Mouse (Mus musculus) lung, postnatal 14 days (tissue): ENCODE results near the gene Dpp6.

Source experiments
- DNase-seq: peaks from one replicate; pipeline ENCODE4 v3.0.0; 2021

Gene Dpp6

DNA sequence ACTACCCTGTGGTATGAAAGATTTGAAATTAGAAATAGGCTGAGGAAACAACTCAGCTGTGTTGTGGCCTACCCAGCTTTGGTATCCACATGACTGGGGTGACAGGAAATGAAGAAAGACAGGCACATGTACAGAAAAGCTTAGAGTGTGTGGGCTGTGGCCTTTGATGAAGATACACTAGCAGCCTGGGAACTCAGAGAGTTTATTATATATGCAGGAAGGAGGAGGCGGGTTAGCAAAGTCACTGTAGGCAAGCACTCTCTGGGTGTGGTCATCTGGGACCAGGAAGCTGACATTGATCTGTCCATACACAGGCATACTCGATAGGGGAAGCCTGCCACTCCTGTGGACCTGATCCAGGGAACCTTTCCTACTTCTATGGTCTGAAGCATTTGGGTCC, 487.1 kb downstream of the Dpp6 start:
- no peak for DNase-seq

DNA sequence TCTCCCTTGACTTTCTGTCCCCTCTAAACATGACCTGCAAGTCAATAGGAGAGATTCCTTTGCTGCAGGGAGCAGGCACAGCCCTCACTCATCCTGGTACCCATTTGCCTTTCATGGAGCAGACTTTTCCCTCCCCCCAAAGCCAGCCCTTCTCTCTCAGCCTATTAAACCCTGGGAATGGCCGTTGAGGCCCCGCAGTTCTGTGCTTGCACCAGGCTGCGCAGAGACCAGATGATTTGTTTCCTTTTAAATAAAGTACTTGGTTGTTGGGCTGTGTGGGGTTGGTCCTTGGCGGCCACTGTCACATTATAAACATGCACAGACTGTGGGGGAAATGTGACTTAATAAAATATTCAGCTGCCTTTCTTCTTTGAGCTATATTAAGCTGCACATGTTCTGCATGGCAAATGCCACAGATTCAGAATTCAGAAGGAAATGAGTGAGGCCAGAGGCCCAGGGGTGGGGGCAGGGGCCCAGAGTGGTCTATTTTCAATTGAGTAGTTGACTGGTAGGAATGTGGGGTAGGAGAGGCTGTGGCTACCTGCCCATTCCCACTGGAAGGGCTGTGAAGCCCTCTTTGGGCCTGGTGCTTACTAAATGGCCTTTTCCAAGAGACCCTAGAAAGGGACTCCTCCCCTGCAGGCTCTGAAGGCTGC, 489.6 kb downstream of the Dpp6 start:
- no peak for DNase-seq

DNA sequence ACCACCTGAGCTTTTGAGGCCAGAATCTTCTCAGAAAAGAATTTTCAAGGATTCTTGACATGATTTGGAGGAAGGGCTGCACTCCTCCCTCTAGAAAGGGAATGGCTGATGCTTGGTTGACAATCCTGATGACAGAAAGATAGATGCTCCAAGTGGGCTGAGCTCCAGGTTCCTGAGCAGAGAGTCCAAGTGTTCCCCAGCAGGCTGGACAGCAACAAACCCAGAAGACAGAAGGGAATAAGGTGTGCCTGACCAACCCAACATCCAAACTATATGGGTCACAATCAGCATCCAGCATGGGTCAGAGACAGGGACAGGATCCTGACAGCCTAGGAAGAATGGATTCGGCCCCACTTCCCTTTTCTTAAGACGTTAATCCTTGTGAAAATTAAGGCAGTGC, 493.2 kb downstream of the Dpp6 start:
- no peak for DNase-seq

DNA sequence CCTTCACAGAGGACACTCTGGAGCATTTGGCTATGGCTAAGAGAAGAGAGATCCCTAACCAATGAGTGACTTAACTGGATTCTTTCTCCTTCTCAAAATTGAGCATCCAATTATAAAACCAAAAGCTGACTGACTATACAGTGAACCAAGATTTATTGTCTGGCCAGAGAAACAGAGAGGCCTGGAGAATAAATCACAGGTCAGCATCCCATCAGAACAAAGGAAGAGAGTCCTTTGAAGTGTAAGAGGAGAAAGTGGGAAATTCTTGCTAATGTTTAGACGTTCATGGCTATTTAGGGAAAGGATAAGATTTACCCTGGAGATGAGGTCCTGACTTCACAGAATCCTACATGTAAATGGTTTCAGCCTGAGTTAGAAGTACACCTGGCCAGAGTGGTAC, 499.7 kb downstream of the Dpp6 start:
- DNase-seq, result no peak

DNA sequence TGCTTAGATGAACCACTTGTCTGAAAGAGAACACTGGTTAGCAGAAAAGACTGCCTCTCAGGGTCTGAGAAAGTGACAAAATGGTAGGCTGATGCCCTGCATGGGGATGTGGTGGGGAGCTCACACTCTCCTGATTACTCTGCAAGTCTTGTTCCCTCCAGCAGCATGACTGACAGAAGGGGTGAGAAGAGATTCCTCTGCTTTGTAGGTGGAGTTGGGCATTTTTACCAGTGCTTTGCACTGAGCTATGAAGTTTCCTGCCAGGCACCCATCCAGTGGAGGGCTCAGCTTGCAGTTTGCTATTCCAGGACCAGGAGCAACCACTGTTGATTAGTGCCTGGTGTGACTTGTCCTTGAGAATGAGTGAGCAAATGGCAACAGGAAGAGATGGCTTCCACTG, 500.3 kb downstream of the Dpp6 start:
- DNase-seq, result no peak

DNA sequence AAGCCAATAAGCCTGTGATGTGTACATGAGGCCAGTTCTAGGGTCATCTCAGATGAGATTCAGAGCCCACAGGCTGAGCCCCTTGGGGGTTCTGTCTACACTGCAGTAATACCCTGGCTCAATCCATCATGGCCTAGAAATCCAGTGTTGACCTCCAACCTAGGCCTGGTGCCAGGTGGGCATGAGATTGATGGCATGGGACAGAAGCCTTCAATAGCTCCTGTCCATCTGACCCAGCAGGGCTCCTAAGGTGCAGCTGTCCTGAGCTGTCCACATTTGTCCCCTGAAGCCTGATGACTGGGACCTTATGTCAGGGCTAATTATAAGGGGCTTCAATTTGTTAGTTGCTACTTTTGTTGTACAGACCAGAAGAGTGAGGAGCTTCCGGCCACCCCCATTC, 500.8 kb downstream of the Dpp6 start:
- no peak for DNase-seq

DNA sequence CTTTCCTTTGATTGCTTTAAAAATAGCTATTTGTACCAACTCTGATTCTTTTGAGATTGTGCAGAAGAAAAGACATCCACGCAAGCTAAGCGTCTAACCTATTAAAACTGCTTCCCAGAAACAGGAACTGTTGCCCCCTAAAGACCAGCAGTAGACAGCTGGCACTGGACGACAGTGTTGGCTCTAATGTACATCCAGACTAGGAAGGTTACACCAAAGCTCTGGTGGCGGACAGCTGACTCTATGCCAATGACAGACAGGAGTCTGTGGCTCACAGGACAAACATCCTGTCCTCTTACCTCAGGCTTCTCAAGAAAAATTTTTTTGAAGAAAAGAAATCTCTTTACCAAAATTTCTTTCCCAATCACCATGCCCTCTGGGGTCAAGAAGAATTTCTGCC, 502.7 kb downstream of the Dpp6 start:
- DNase-seq, result no peak

DNA sequence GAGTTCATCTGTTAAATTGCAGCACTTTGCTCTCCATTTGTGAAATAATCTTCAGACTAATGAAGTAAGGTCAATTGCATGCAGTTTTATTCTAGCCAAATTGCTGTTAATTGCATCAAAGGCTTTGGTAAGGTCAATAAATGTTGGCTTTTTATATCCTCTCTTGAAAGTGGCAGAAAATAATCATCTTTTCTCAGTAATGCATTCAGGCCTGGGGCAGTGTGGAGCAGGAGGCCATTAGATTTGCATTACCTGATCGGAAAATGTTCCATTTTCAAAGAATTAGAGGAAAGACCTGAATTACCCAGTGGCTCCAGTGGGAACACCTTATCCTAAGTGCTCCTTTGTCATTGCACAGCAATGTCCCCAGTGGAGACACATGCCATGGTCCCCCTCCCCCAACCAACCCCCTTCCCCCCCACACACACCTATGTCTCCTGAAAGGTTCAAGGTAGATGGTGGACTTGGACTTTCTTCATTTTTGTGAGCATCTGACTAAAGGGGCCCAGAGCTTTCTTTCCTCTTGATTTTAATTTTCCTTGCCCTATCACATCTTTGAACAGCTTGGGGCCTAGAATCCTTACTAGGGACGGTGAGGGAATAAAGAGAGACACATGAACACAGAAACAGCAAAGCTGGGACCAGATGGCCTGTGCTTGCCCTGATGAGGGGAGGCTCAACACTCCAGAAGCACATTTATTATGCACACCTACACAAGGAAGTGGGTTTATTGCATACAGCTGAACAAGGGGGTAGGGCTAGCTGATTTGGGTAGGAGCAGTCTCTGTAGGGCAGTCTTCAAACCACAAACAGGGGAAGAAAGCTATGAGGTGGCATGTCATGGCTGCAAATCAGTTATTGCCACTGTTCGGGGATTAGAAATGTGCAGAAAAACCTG, 506.1 kb downstream of the Dpp6 start:
- DNase-seq, result no peak

DNA sequence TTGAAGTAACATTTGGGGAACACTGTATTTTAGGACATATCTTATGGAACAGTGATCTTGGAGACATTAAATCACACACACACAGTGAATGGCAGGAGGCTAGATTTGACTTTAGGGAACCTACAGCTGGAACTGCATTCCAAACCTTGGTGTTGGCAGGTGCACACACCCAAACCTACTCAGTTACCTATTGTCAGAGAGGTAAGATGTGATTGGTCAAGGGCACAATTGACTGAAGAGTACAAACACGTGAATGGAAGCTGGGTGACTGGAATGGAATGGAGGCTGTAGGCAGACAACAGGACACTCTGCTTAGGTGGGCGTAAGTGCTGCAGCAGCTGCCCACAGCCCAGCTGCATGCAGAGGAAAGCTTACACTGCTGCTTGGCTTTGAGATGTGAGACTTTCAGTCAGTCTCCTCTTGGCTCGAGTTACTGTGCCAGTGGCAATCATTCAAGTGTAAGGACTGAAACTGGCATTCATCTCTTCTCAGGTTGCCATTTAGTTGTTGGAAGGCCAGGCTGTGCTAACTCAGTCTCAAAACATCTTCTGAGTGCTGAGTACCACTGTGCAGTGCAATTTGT, 507.4 kb downstream of the Dpp6 start:
- DNase-seq, result no peak

DNA sequence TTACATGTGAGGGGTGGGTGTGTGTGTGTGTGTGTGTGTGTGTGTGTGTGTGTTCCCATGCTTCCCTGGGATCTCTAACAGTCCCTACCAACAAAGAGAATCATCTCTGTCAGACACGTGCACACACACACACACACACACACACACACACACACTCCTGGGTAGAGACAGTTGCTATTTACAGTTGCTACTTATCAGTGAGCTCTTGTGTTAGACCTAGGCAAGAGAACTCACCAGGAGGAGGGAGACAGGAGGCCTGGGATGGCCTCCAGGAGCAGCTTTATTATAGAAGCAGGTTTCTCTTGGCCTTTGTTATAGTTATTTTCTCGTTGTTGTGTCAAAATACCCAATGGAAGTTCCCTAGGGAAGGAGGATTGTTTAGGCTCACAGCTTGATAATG, 519.7 kb downstream of the Dpp6 start:
- no peak for DNase-seq

DNA sequence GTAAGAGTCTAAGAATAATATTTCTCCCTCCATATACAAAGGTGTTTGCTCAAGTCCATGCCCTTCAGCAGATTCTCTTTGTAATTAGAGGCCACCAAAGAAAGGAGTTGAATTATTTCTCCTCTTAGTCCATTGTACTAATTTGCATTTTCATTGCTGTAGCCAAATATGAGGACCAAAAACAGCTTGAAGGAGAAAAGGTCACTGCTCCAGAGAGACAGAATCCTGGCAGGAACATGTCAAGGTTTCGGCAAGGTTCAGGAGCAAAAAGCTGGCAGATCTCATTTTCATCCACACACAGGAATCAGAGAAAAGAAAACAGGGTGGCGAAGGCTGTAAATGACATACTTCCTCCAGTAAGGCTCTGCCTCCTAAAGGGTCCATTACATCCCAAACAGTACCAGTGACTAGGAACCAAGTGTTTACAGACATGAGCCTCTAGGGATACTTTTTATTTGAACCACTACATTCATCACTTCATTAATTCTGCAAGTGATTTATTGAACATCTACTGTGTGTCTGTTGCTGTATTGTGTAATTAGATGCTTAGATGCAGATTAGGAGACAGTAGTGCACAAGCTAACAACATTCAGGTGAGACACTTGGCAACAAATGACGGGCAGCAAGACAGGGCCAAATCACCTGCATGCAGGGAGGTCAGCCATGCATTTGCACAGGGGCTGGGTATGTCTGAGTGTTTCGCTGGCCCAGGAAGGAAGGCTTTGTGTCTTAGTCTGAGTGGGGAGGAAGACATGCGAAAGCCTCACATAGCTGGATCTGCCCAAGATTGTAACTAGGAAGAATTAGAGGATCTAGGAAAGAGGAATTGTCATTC, 522.4 kb downstream of the Dpp6 start:
- DNase-seq, result no peak

DNA sequence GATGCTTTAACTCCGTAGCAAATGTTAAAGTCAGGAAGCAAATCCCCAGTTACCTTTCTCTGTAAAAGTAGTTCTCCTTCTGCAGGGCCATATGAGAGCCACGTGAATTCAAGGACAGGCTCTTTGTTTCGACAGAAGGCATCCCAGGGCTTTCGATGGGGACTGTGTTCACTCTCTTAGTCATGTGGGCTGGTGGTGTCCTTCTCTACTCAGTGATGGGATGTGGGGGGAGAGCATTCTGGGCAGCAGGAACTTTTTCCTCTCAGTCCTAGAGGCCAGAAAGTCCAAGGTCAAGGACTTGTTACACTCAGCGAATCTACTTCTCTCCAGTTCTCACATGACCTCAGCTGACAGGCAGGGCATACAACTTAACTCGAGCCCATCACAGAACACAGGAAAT, 525.3 kb downstream of the Dpp6 start:
- no peak for DNase-seq

DNA sequence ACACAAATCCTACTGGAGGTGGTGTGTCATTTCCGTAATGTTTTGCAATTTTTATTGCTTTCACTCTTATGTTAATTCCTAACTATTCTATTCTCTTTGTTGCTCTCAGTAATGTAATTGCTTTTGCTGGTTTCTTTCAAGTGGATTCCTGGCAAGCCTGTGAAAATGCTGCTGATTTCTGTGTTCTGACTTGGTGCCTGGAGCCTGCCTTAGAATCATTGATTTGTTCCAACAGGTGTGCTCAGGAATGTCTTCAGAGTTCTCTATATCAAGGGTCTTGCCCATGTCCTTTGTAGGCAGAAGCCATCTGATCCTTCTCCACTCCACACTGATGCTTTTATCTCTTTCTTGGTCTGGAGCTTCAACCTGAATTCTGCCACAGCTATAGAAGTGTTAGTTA, 526.6 kb downstream of the Dpp6 start:
- DNase-seq, result no peak

DNA sequence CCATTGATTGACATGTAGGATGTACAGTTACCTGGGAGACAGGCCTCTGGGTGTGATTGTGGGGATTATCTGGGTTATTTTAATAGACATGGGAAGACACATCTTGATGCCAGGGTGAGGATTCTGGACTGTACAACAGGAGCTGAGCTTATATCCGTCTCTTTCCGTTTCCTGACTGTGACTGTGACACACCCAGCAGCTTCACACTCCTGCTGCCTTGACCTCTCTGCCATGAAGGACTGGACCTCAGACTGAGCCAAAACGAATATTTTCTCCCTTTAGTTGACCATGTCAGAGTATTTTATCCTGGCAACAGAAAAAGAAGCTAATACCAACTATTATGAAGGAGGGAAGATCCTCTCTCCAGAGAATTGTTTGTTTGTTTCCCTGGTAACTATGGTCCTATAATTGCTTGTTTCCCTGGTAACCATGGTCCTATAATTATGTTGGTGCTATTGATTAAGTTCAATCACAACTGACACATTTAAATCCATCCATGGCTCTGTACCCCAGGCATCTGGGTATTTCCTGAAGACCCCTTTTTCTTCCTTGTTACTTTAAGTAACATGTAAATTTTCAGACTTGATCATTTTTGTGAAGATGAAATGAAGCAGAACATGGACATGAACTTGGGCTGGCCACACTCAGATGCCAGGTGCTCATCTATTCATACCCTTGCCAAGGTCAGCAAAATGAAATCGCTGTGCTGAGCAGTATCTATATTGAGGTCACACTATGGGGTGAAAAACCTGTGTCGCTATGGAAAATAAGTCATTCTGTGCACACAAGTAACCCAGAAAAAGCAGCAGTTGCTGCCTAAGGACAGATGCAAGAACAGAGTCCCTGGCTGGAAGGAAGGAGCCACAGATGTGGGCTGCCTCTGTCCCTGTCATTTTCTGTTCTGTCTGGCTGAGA, 531.4 kb downstream of the Dpp6 start:
- DNase-seq, result no peak

DNA sequence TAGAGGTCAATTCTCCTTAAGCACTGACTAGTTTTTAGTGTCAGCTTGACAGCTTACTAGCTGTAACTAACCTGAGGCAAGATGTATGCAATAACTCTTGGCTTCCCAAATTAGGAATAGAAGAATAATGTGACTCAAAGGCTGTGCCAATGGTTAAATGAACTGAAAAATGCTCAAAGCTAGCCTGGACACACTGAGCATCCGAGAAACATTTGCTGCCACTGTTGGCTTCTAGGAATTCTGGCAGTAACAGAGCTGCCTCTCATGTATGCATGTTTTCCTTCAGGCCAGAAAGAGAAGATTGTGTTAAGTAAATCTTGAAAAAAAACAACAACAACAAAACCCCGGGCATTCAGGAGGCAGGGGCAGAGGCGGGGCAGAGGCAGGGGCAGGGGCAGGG, 540.6 kb downstream of the Dpp6 start:
- no peak for DNase-seq

DNA sequence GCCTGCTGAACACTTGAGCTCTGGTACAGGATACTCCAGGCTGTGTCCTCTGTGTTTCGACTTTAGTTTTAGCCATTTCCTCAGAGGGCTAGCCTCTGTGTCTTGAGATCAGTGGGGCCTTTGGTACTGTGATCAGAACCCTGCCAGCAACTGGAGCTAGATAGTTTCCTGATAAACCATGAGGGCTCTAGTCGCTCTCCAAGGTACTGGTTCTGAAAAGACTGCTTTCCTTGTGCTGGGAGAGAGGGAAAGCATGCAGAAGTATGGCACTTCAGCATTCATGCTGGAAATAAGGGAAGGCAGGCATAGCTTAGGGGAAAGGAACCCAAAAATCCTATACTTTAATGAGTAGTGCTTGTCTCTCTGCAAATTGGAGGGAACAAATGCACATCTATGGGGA, 548.9 kb downstream of the Dpp6 start:
- no peak for DNase-seq

DNA sequence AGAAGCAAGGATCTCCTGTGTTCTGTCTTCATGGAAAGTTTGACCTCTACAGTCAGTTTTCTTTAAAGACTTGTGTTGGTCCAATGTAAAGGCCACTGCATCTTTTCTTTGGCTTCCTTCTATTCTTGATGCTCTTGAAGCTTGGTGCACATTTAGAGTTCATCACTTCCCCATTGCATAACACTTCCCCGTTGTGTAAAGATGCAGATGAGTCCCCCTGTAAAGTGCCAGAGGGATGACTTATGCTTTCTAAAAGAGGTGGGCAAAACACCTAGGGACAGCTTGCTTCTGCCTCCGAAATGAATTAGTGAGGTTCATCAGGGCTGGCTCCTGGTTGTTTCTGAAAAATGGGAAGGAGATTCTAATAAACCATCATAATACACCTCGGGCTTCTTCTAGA, 553.8 kb downstream of the Dpp6 start:
- DNase-seq, result no peak

DNA sequence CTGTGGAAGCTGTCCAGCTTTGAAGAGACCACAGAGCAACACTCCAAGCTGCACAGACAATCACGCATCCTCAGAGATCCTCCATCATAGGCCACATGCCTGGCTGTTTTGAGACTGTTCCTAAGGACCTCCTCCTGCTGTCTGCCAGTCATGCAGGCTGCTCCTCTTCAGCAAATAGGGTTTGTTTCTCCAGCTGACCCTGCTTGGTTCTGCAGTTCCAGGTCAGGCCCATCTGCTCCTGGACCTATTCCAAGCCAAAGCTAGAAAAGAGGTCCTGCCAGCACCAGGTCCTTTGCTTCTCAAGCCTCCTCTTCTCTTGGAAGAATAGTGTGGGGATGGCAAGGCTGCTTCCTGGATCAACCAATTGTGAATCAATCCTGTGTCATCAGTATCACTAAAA, 556.9 kb downstream of the Dpp6 start:
- no peak for DNase-seq

DNA sequence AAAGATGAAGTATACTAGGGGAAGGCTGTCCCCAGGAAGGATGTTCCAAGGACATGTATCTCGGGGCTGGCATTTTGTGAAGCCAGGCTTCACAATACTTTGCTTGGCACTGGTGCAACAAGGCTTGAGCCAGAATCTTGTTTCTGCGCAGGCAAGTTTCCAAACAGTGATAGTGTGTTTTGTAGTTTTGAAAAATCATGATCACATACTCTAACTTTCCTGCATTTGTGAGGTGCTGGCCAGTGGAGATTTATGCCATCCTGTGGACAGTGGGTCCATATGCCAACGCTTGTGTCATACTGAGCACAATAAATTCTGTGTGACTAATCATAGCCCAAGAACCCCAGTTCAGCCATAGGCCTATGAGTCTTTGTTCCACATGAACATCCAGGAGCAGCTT, 558.8 kb downstream of the Dpp6 start:
- no peak for DNase-seq

DNA sequence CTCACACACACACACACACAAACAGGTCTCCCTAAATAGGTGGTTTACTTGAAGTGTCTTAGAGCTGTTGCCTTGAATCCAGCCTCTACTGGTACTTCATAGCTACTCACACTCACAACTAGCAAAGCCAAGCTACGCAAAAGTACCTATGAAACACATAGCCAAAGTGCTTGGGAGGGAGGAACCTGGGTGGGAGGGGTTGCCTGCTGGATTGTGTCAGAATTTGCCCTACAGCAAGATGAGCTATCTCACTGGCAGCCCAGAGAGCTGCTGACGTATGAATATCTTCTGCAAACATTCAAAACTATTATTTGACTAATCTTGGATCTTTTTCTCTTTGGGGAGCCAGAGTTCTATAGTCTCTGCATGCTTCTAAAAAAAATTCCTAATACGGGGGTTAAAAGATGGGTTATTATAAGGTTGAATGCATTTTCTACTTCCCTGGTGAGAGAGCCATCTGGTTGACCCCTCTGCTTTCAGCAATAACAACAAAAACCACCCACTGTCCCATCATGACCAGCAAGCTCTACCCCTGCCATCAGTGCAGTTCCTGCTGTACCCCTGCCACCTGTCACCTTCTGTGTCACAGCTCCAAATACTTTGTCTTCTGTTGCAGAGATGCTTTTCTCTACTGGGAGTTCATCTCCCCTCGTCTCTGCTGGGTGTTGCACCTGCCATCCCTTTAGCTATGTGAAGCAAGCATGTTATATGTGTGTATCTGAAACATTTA, 563.8 kb downstream of the Dpp6 start:
- DNase-seq, result no peak

DNA sequence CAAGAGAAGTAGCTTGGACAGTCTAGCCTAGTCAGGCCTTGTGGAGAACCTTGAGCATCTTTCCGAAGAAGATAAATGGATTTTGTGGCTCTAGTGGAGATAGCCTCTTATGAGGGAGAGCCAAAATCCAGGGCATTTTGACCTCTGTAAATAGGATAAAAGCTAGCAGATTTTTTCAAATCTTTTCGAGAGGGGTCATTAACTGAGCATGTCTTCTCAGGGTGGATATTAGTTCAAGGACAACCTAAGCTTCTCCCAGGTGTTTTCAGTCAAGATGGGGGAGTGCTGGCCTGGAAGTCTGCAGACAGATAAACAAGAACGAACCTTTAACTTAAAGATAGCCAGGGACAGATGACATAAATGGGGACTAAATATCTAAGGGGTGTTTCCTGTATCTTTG, 581.4 kb downstream of the Dpp6 start:
- no peak for DNase-seq

DNA sequence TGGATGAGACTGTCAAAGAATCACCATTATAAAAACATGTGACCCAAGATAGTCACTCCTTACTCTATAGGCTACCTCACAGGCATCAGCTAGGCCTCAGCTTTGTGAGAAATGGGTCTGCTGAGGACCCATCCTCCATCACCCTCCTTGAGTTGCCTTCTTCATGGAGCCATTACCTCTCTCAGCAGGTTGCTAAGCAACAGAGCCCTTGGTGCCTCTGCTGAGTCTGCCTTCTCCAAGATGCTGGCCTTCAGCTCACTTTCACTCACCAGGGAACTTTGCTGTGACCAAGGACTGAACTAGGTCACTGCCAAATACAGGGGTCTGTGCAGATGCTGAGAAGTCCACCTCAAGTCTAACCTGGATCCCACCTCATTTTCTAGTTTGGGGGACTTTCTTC, 582.1 kb downstream of the Dpp6 start:
- no peak for DNase-seq
